Mouse (Mus musculus) liver, embryonic 18 days (tissue): ENCODE data around the gene Cspg4. TPM values are rescaled to one million over a fixed set of nuclear protein-coding genes. Genes with fewer than 3 reads are reported as not detected.

Experiments
- polyA plus RNA-seq: library from polyadenylated mRNA; depleted of rRNA; stranded (reverse); fragments of >200 nt; gene quantifications from 2 replicates; pipeline ENCODE4 v1.2.3, GENCODE M21; 2012; rRNA removed

Cspg4 gene
- 0.25 and 0.28 TPM in 2 replicates for polyA plus RNA-seq

DNA sequence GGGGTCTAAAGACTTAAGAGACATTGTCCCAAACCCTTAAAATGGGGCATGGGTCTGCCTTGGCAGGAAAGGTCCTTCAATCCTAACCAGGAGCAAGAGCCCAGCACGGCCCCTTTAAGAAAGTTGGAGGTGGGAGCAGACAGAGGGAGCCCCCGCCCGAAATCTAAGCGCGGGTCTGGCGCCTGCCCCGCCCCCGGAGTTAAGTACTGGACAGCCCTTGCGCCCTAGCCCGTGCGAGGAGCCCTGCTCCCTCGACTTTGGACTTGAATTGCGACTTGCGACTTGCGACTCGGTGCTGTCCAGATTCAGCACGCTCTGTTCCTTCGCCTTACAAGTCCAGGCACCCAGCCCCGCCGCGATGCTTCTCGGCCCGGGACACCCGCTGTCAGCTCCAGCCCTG lies at the start of gene Cspg4:
Cspg4 (plus strand) TSS at position 202 of the 400 bp plus-strand sequence.

DNA sequence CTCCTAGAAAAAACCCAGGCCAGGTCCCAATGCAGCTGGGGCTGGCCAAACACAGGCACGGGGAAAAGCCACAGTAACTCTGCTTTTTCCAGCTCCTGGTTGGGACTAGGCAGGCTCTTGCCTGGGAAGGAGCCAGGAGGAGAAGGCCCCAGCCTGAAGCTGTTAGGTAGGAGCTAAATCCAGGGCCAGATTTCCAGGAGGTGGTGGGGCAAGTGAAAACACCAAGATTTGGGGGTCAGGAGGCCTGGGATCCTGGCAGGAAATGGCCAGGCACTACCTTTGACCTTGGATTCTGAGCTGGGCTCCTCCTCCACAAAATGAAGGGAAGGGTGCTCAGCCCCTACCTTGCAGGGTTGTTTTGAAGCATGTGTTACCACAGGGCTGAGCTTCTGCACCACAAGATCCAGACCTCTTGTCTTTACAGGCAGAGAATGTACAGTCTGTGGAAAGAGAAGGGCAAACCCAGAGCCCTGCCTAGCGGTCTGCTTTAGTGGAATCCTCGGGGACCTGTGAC lies 560 bp upstream of the Cspg4 start, which contains the start of gene Odf3l1:
Odf3l1 (minus strand) TSS at position 464 of the 514 bp plus-strand sequence.

DNA sequence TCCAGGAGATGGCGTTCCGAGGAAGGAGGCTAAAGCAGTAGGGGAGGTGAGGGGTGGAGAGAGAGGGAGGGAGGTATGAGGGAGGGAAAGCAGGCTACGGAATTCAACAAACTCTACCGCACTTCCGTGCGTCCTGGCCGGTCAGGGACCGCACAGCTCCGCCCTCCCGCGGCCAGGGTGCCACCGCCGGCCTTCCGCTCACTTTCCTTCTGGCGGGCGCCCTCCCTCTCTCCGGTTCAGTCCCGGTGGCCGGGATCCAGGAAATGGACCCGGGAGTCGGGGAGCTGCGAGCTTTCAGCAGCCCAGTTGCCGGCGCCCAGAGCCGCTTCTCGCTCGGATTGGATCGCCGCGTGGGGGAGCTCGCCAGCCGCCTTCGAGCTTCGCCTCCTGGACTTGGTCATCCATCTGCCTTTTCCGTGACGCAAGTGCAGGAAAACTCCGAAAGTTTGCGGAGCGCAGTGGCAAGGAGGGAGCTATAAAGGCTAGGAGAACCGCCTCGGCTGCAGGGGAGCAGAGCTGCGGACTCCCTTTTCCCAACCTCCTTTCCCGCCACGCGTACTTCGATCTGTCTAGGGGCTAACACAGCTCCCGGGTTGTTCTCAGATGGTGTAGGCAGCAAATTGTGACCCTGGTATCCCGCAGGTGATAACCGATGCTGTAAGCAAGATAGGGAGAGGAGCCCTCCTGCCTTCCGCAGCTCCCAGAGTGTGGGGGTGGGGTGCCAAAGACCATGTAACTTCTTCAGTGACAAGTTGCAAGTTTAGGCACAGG lies 63.4 kb downstream of the Cspg4 start, which contains the start of gene Snx33:
Snx33 (minus strand) TSS at position 331 of the 771 bp plus-strand sequence.

DNA sequence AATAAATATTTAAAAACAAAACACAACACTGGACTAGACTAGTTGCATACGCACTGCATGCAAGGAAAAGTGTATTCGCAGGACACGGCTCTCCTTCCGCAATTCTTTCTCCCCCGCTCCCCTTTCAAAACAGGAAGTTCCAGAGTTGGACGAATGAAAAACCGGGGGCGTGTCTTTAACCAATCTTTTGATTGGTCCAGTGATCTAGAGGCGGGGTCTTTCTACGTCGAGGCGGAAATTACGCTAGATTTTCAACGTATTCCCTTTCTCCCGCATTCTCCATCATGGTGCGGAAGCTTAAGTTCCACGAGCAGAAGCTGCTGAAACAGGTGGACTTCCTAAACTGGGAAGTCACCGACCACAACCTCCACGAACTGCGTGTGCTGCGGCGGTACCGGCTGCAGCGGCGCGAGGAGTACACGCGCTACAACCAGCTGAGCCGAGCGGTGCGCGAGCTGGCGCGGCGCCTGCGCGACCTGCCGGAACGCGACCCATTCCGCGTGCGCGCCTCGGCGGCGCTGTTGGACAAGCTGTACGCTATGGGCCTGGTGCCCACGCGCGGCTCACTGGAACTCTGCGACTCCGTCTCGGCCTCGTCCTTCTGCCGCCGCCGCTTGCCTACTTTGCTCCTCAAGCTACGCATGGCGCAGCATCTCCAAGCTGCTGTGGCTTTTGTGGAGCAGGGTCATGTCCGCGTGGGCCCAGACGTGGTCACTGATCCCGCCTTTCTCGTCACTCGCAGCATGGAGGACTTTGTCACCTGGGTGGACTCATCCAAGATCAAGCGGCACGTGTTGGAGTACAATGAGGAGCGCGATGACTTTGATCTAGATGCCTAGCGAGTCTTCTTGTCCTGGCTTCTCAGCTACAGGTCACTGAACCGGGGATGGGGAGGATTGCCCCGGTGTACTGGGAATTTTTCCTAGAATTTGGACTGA lies 72.7 kb downstream of the Cspg4 start, which contains the start of gene Imp3:
Imp3 (plus strand) TSS at position 253 of the 938 bp plus-strand sequence.

Other genes with a start within 250 kb of the Cspg4 start
- gene Lingo1, start 68.6 kb upstream of the Cspg4 start, polyA plus RNA-seq = 0.53 and 0.54 TPM in 2 replicates
- gene Odf3l1, start 354 bp upstream of the Cspg4 start, polyA plus RNA-seq = not detected in 2 replicates
- 2.5 and 2.7 TPM in 2 replicates for gene Snx33, start 63.3 kb downstream of the Cspg4 start, polyA plus RNA-seq
- 90.2 and 92.3 TPM in 2 replicates for gene Imp3, start 72.4 kb downstream of the Cspg4 start, polyA plus RNA-seq
- gene Snupn, start 85.8 kb downstream of the Cspg4 start, polyA plus RNA-seq = 5.0 and 5.1 TPM in 2 replicates
- 7.6 and 7.7 TPM in 2 replicates for gene Ptpn9, start 129.9 kb downstream of the Cspg4 start, polyA plus RNA-seq
- 14.4 and 15.5 TPM in 2 replicates for gene Sin3a, start 207.0 kb downstream of the Cspg4 start, polyA plus RNA-seq